Mouse (Mus musculus) hindbrain, postnatal 0 days (tissue): Measurements from ENCODE around the gene Gpsm2. TPM values are rescaled to one million over a fixed set of nuclear protein-coding genes. Genes with fewer than 3 reads are reported as not detected.

ENCODE experiments used
- ATAC-seq: fragments of 200-750 bp; cut with Nextera tagmentation; 2 replicates; pipeline ENCODE4 v1.8.0; 2017; ENCODE audit warnings: mild to moderate bottlenecking, moderate TSS enrichment, moderate library complexity
- DNase-seq: peaks from one replicate; pipeline ENCODE4 v3.0.0-alpha.2; 2015; ENCODE audit warnings: low spot score
- H3K27ac ChIP-seq: fragments of 300-500 bp; sonication (generic); 2 replicates; pipeline ENCODE4 v1.5.1; 2014; ENCODE audit warnings: mild to moderate bottlenecking
- H3K27me3 ChIP-seq: fragments of 300-500 bp; sonication (generic); 2 replicates; pipeline ENCODE4 v1.6.1; 2014; ENCODE audit warnings: low read length, mixed read lengths; ENCODE audit not compliant: insufficient read depth
- H3K36me3 ChIP-seq: fragments of 300-500 bp; sonication (generic); 2 replicates; pipeline ENCODE4 v1.6.1; 2014; ENCODE audit warnings: low read length, mixed read lengths; ENCODE audit not compliant: insufficient read depth
- H3K4me1 ChIP-seq: fragments of 300-500 bp; sonication (generic); 2 replicates; pipeline ENCODE4 v1.6.1; 2014; ENCODE audit warnings: antibody characterized with exemption, low read length, mixed read lengths; ENCODE audit not compliant: insufficient read depth
- H3K4me2 ChIP-seq: fragments of 300-500 bp; sonication (generic); 2 replicates; pipeline ENCODE4 v1.6.1; 2014; ENCODE audit warnings: low read depth, mild to moderate bottlenecking, low read length, moderate library complexity, mixed read lengths
- H3K4me3 ChIP-seq: fragments of 300-500 bp; sonication (generic); 2 replicates; pipeline ENCODE4 v1.5.1; 2014; ENCODE audit warnings: low read length
- H3K9ac ChIP-seq: fragments of 300-500 bp; sonication (generic); replicated peaks from 2 replicates; pipeline ENCODE4 v1.6.1; 2014; ENCODE audit warnings: mild to moderate bottlenecking, low read length, moderate library complexity, mixed read lengths
- H3K9me3 ChIP-seq: fragments of 300-500 bp; sonication (generic); 2 replicates; pipeline ENCODE4 v1.6.1; 2016; ENCODE audit warnings: low read length, mixed read lengths
- CTCF ChIP-seq: IDR thresholded peaks from 2 replicates; pipeline ENCODE4 v1.5.1; 2016; ENCODE audit warnings: antibody characterized with exemption, control low read depth, low read depth
- WGBS: fragments of 180-500 bp; shearing (Covaris S2); extraction: QIAGEN DNeasy Blood & Tissue Kit; methylation state at CpG from one replicate; pipeline ENCODE4 v1.1.7; 2014; 5-methylcytosine and 5-hydroxymethylcytosine counted together
- polyA plus RNA-seq: library from polyadenylated mRNA; unstranded; fragments of >200 nt; fragmentation: Nextera tagmentation; extraction: Ambion mirVana; gene quantifications from 2 replicates; pipeline ENCODE4 v1.2.1, GENCODE M21; 2015
- total RNA-seq: library from RNA; depleted of rRNA; stranded (reverse); fragments of >200 nt; gene quantifications from 2 replicates; pipeline ENCODE4 v1.2.3, GENCODE M21; 2014; rRNA removed

Gene Gpsm2
- total and polyA plus RNA-seq, 2 experiments from 2014 or later: 12.9 to 16.8 TPM

DNA sequence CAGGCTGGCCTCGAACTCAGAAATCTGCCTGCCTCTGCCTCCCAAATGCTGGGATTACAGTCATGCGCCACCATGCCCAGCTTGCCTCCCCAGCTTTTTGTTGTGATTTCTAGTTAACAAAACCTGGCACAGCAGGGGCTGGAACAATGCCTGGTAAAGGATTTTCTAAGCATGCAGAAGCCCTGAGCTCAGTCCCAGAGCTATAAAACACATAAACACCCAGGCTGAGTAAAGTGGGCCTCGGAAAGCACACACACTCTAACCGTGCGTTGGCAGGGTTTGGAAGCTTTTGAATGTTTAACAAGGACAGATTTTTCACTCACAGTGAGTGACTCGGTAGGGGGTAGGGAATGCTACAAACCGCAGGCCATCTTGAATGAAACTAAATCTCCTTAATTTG lies 76.1 kb downstream of the Gpsm2 start:
- no peak overlapping the region for H3K4me3 ChIP-seq
- H3K27me3 ChIP-seq: no peaks in the 10 kb centered on the region
- no peak overlapping the region for H3K4me2 ChIP-seq
- H3K9me3 ChIP-seq: no peaks in the 10 kb centered on the region
- no peaks in the 10 kb centered on the region for H3K4me1 ChIP-seq
- TF ChIP-seq CTCF: no peak
- H3K9ac ChIP-seq: no peak overlapping the region
- no peak for ATAC-seq
- peak; percentile 35 for DNase-seq
- no peak overlapping the region for H3K27ac ChIP-seq
- H3K36me3 ChIP-seq: peaks cover 21% of the 10 kb centered on the region
- 41% methylated on average over 7 of the region's 7 CpGs for WGBS

GRCm38 (mm10) chr3:108644856-108645255 lies 77.3 kb downstream of the Gpsm2 start:
- no peak overlapping the region for H3K4me3 ChIP-seq
- 89% methylated on average over 3 of the region's 3 CpGs for WGBS
- H3K27me3 ChIP-seq: no peaks in the 10 kb centered on the region
- ATAC-seq: no peak
- H3K27ac ChIP-seq: no peak overlapping the region
- no peak for DNase-seq
- H3K4me1 ChIP-seq: no peaks in the 10 kb centered on the region
- no peak overlapping the region for H3K9ac ChIP-seq
- H3K36me3 ChIP-seq: peaks cover 21% of the 10 kb centered on the region
- TF ChIP-seq CTCF: no peak
- H3K9me3 ChIP-seq: no peaks in the 10 kb centered on the region
- H3K4me2 ChIP-seq: no peak overlapping the region

- no peaks in the 10 kb centered on the region for H3K9me3 ChIP-seq
- DNase-seq: no peak
- H3K27ac ChIP-seq: no peak overlapping the region
- peaks cover 26% of the 10 kb centered on the region for H3K36me3 ChIP-seq
- no peaks in the 10 kb centered on the region for H3K27me3 ChIP-seq
- no peak overlapping the region for H3K9ac ChIP-seq
- H3K4me3 ChIP-seq: no peak overlapping the region
- ATAC-seq: no peak
- TF ChIP-seq CTCF: no peak
- H3K4me1 ChIP-seq: no peaks in the 10 kb centered on the region
- no peak overlapping the region for H3K4me2 ChIP-seq
- 87% methylated on average over 4 of the region's 4 CpGs for WGBS
Measured at GRCm38 (mm10) chr3:108640998-108641397, 81.1 kb downstream of the Gpsm2 start.

GRCm38 (mm10) chr3:108639412-108639811 lies 82.7 kb downstream of the Gpsm2 start:
- H3K4me3 ChIP-seq: no peak overlapping the region
- no peak overlapping the region for H3K9ac ChIP-seq
- TF ChIP-seq CTCF: peak; percentile 46
- H3K27me3 ChIP-seq: no peaks in the 10 kb centered on the region
- no peaks in the 10 kb centered on the region for H3K4me1 ChIP-seq
- no peak for DNase-seq
- no peaks in the 10 kb centered on the region for H3K9me3 ChIP-seq
- no peak overlapping the region for H3K27ac ChIP-seq
- no peak for ATAC-seq
- no peak overlapping the region for H3K4me2 ChIP-seq
- H3K36me3 ChIP-seq: peaks cover 14% of the 10 kb centered on the region
- WGBS: 66% methylated on average over 4 of the region's 4 CpGs

DNA sequence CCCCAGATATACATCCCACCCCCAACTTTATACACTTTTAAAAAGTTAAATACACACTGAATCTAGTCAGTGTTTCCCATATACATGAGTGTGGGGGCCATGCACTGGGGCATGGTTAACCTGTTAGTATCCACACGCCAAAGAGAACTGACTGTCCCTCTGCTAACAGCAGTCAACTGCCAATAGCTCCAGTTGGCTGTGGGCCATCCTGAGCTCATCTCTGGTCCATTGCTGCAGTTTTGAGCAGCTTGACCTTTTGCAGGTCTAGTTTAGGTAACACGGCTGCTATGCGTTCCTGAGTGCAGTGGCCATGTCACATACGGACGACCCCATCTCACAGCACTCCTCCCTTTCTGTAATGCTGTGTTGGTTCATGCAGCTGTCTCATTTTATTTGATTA lies 87.3 kb downstream of the Gpsm2 start:
- Histone ChIP-seq H3K27me3 (no peaks in the 10 kb centered on the region), H3K9me3 (no peaks in the 10 kb centered on the region), H3K9ac (no peak overlapping the region), H3K4me3 (no peak overlapping the region), H3K27ac (no peak overlapping the region), H3K4me2 (no peak overlapping the region), H3K36me3 (peaks cover 6% of the 10 kb centered on the region; the same call in 1 of the 2 replicates), H3K4me1 (no peaks in the 10 kb centered on the region)
- WGBS: 86% methylated on average over 5 of the region's 5 CpGs
- TF ChIP-seq CTCF: no peak
- ATAC-seq: no peak
- DNase-seq: no peak

Other genes with a start within 250 kb of the Gpsm2 start
- gene 1700013F07Rik, start 188.2 kb downstream of the Gpsm2 start, total RNA-seq: 1.3 and 6.7 TPM in 2 replicates
- gene 1700013F07Rik, start 188.2 kb downstream of the Gpsm2 start, polyA plus RNA-seq: 3.1 and 3.2 TPM in 2 replicates
- gene 5330417C22Rik, start 185.8 kb downstream of the Gpsm2 start, total RNA-seq: 10.2 and 10.7 TPM in 2 replicates
- 13.5 and 17.3 TPM in 2 replicates for gene 5330417C22Rik, start 185.8 kb downstream of the Gpsm2 start, polyA plus RNA-seq
- gene Tmem167b, start 159.8 kb downstream of the Gpsm2 start, total RNA-seq: 31.9 and 38.9 TPM in 2 replicates
- gene Tmem167b, start 159.8 kb downstream of the Gpsm2 start, polyA plus RNA-seq: 38.9 and 41.4 TPM in 2 replicates
- 7.7 and 12.4 TPM in 2 replicates for gene Taf13, start 150.6 kb downstream of the Gpsm2 start, total RNA-seq
- 38.9 and 46.7 TPM in 2 replicates for gene Taf13, start 150.6 kb downstream of the Gpsm2 start, polyA plus RNA-seq
- 64.7 and 65.9 TPM in 2 replicates for gene Wdr47, start 131.0 kb downstream of the Gpsm2 start, total RNA-seq
- 65.9 and 70.5 TPM in 2 replicates for gene Wdr47, start 131.0 kb downstream of the Gpsm2 start, polyA plus RNA-seq
- gene Clcc1, start 68.4 kb downstream of the Gpsm2 start, total RNA-seq: 23.9 and 52.3 TPM in 2 replicates
- 58.2 and 62.2 TPM in 2 replicates for gene Clcc1, start 68.4 kb downstream of the Gpsm2 start, polyA plus RNA-seq
- not detected in 2 replicates for gene Aknad1, start 17.3 kb upstream of the Gpsm2 start, total RNA-seq
- not detected in 2 replicates for gene Aknad1, start 17.3 kb upstream of the Gpsm2 start, polyA plus RNA-seq
- 7.6 and 34.3 TPM in 2 replicates for gene Stxbp3, start 118.2 kb upstream of the Gpsm2 start, total RNA-seq
- 13.4 and 17.1 TPM in 2 replicates for gene Stxbp3, start 118.2 kb upstream of the Gpsm2 start, polyA plus RNA-seq
- gene Fndc7, start 167.7 kb upstream of the Gpsm2 start, total RNA-seq: 0.14 and 0.16 TPM in 2 replicates
- 0.06 TPM in 1 of 2 replicates, not detected in the other for gene Fndc7, start 167.7 kb upstream of the Gpsm2 start, polyA plus RNA-seq
- 23.8 and 26.7 TPM in 2 replicates for gene Prpf38b, start 189.4 kb upstream of the Gpsm2 start, total RNA-seq
- 39.4 and 41.8 TPM in 2 replicates for gene Prpf38b, start 189.4 kb upstream of the Gpsm2 start, polyA plus RNA-seq
- gene Henmt1, start 217.6 kb upstream of the Gpsm2 start, total RNA-seq: 1.0 and 2.2 TPM in 2 replicates
- gene Henmt1, start 217.6 kb upstream of the Gpsm2 start, polyA plus RNA-seq: 2.0 and 2.6 TPM in 2 replicates
- gene Gm9857, start 218.1 kb upstream of the Gpsm2 start, total RNA-seq: not detected in 2 replicates
- 0.54 TPM in 1 of 2 replicates, not detected in the other for gene Gm9857, start 218.1 kb upstream of the Gpsm2 start, polyA plus RNA-seq